ENCODE assay signal across 16 mouse cellular contexts in genomic region chr2:46666990-46667337, GRCm38 (mm10).
DNase-seq lines count a peak whose midpoint lies in the region; ATAC-seq lines count a peak whose summit lies in the region.
"Had no signal": no experiment of that assay in that cellular context is flagged by ENCODE, and none has a peak within 500 bp of the region (broad histone marks: within the 10 kb centered on the region; RNA-seq: fewer than 3 reads in every experiment).

No protein-coding gene starts in this region.

- H3K9me3 ChIP-seq in forebrain, embryonic 14.5 days (replicated peaks; ENCODE audit: control insufficient read depth, low read length) = no peaks in the 10 kb centered on the region
- H3K9me3 ChIP-seq in hindbrain, embryonic 14.5 days (ENCODE audit: control insufficient read depth, low read length) = no peaks in the 10 kb centered on the region
- H3K9me3 ChIP-seq in neural tube, embryonic 12.5 days = no peaks in the 10 kb centered on the region
- H3K9me3 ChIP-seq: limb, embryonic 15.5 days had no signal

- no peak overlapping the region for H3K4me3 ChIP-seq in forebrain, embryonic 14.5 days (ENCODE audit: low read depth, low read length)
- H3K4me3 ChIP-seq in hindbrain, embryonic 14.5 days (replicated peaks; ENCODE audit: low read length) = no peak overlapping the region
- no peak overlapping the region for H3K4me3 ChIP-seq in neural tube, embryonic 12.5 days
- H3K4me3 ChIP-seq: erythroblast, embryonic 14.5 days; gastrocnemius, adult 2 months; limb, embryonic 15.5 days had no signal

- H3K27ac ChIP-seq in forebrain, embryonic 14.5 days (ENCODE audit: low read depth, low read length) = no peak overlapping the region
- H3K27ac ChIP-seq in hindbrain, embryonic 14.5 days = 0 out of 2 replicates have a peak overlapping the region, but pooled peaks have one; percentile 8
- no peak overlapping the region for H3K27ac ChIP-seq in neural tube, embryonic 12.5 days
- H3K27ac ChIP-seq: gastrocnemius, adult 2 months; limb, embryonic 15.5 days had no signal

- peaks cover 4% of the 10 kb centered on the region; the same call in 1 of the 2 replicates for H3K4me1 ChIP-seq in forebrain, embryonic 14.5 days (ENCODE audit: control insufficient read depth, insufficient read depth, low read length)
- H3K4me1 ChIP-seq in hindbrain, embryonic 14.5 days (replicated peaks; ENCODE audit: control insufficient read depth, insufficient read depth, low read length) = peaks cover 12% of the 10 kb centered on the region
- H3K4me1 ChIP-seq in neural tube, embryonic 12.5 days = peaks cover 8% of the 10 kb centered on the region
- H3K4me1 ChIP-seq: limb, embryonic 15.5 days had no signal

- H3K9ac ChIP-seq in forebrain, embryonic 14.5 days (ENCODE audit: low read length) = no peak overlapping the region
- no peak overlapping the region for H3K9ac ChIP-seq in hindbrain, embryonic 14.5 days
- H3K9ac ChIP-seq in neural tube, embryonic 12.5 days = no peak overlapping the region
- H3K9ac ChIP-seq: limb, embryonic 15.5 days had no signal

- H3K27me3 ChIP-seq in forebrain, embryonic 14.5 days (replicated peaks; ENCODE audit: control insufficient read depth, insufficient read depth, low read length) = no peaks in the 10 kb centered on the region
- H3K27me3 ChIP-seq in hindbrain, embryonic 14.5 days (ENCODE audit: control insufficient read depth, insufficient read depth, low read length) = no peaks in the 10 kb centered on the region
- no peaks in the 10 kb centered on the region for H3K27me3 ChIP-seq in neural tube, embryonic 12.5 days (replicated peaks)
- H3K27me3 ChIP-seq: limb, embryonic 15.5 days had no signal

- DNase-seq in layer of hippocampus, adult 9-11 months = peak; percentile 3
- no peak for DNase-seq in layer of hippocampus, postnatal 36 days
- DNase-seq in forebrain, embryonic 14.5 days (ENCODE audit: low spot score) = peak; percentile 54
- no peak for DNase-seq in hindbrain, embryonic 14.5 days (ENCODE audit: low spot score)
- no peak for DNase-seq in right cerebral cortex, postnatal 4 days
- DNase-seq in adrenal gland, adult 18-20 months (ENCODE audit: low spot score in 2 of 2) = no peak
- DNase-seq: cerebellum, adult 11 months; gastrocnemius, adult 2 months; heart, adult 18-20 months; heart, postnatal 14 days; kidney, adult 18-20 months; lung, adult 2 months had no signal

- 0% methylated on average over 3 of the region's 3 CpGs for WGBS in forebrain, embryonic 14.5 days
- WGBS in hindbrain, embryonic 14.5 days = 4% methylated on average over 3 of the region's 3 CpGs
- 16% methylated on average over 3 of the region's 3 CpGs for WGBS in neural tube, embryonic 12.5 days

- no peaks in the 10 kb centered on the region for H3K36me3 ChIP-seq in forebrain, embryonic 14.5 days (ENCODE audit: control insufficient read depth, insufficient read depth, low read length)
- no peaks in the 10 kb centered on the region for H3K36me3 ChIP-seq in hindbrain, embryonic 14.5 days (replicated peaks; ENCODE audit: control insufficient read depth, insufficient read depth)
- no peaks in the 10 kb centered on the region for H3K36me3 ChIP-seq in neural tube, embryonic 12.5 days
- H3K36me3 ChIP-seq: limb, embryonic 15.5 days had no signal

- H3K4me2 ChIP-seq in forebrain, embryonic 14.5 days (ENCODE audit: low read length) = 0 out of 2 replicates have a peak overlapping the region, but pooled peaks have one; percentile 18
- peak overlapping the region; percentile 21 for H3K4me2 ChIP-seq in hindbrain, embryonic 14.5 days (replicated peaks)
- H3K4me2 ChIP-seq in neural tube, embryonic 12.5 days (replicated peaks) = peak overlapping the region; percentile 20; the same call in 1 of the 2 replicates
- H3K4me2 ChIP-seq: limb, embryonic 15.5 days had no signal

- peak; percentile 75 for ATAC-seq in forebrain, embryonic 14.5 days
- ATAC-seq in hindbrain, embryonic 14.5 days (ENCODE audit: low FRiP score) = no peak
- peak; percentile 51; the same call in 1 of the 2 replicates for ATAC-seq in neural tube, embryonic 12.5 days (ENCODE audit: low FRiP score, low read depth)
- ATAC-seq: CD4-positive, CD25-positive, alpha-beta regulatory T cell, adult 4 months had no signal

Comparison
In these comparisons a context has a peak if more than half of its experiments do, and no peak if none do; other contexts are left out.
1. DNase-seq: peak in layer of hippocampus, adult 9-11 months (single experiment) and forebrain, embryonic 14.5 days (single experiment); none in layer of hippocampus, postnatal 36 days (0 of 2), hindbrain, embryonic 14.5 days (single experiment), right cerebral cortex, postnatal 4 days (single experiment) and adrenal gland, adult 18-20 months (0 of 2).
2. Peak in every context shown above with its lines, with median percentiles within 50 percentile points of each other: H3K4me2 ChIP-seq.